Mouse (Mus musculus): ENCODE measurements around the gene Fan1. TPM values are rescaled to one million over a fixed set of nuclear protein-coding genes. Genes with fewer than 3 reads are reported as not detected.
A peak's percentile ranks its signal among the peaks of the same experiment; 100 is the strongest.

The Fan1 gene
- 6.8 and 7.5 TPM in 2 replicates for total RNA-seq (2017)

- ATAC-seq (replicated peaks; ENCODE audit: low read depth, poor library complexity, severe bottlenecking) = peak; percentile 99
These were observed at the start of gene Fan1 for GRCm38 (mm10) chr7:64373830-64374562. Fan1 (minus strand) TSS chr7:64374095.

- ATAC-seq (replicated peaks; ENCODE audit: low read depth, poor library complexity, severe bottlenecking) = peak; percentile 56; the same call in 1 of the 2 replicates
These were observed 30.1 kb upstream of the Fan1 start for GRCm38 (mm10) chr7:64403989-64404388.

- ATAC-seq (replicated peaks; ENCODE audit: low read depth, poor library complexity, severe bottlenecking) = no peak
These were observed 28.6 kb upstream of the Fan1 start for GRCm38 (mm10) chr7:64402452-64402851.

GRCm38 (mm10) chr7:64400725-64401124 is 26.8 kb upstream of the Fan1 start:
- ATAC-seq (replicated peaks; ENCODE audit: low read depth, poor library complexity, severe bottlenecking) = peak; percentile 73

GRCm38 (mm10) chr7:64392819-64393151 is 18.9 kb upstream of the Fan1 start:
- no peak for ATAC-seq (replicated peaks; ENCODE audit: low read depth, poor library complexity, severe bottlenecking)

GRCm38 (mm10) chr7:64392122-64392818 is 18.4 kb upstream of the Fan1 start, which contains the start of the genes Mphosph10 and Mcee:
Mphosph10 (minus strand) TSS chr7:64392268.
Mcee (plus strand) TSS chr7:64392607.
- peak; percentile 89 for ATAC-seq (replicated peaks; ENCODE audit: low read depth, poor library complexity, severe bottlenecking)

- peak; percentile 14; the same call in 1 of the 2 replicates for ATAC-seq (replicated peaks; ENCODE audit: low read depth, poor library complexity, severe bottlenecking)
These were observed 17.6 kb upstream of the Fan1 start for GRCm38 (mm10) chr7:64391479-64391878.

GRCm38 (mm10) chr7:64373147-64373829 is 607 bp downstream of the Fan1 start:
- ATAC-seq (replicated peaks; ENCODE audit: low read depth, poor library complexity, severe bottlenecking) = no peak

DNA sequence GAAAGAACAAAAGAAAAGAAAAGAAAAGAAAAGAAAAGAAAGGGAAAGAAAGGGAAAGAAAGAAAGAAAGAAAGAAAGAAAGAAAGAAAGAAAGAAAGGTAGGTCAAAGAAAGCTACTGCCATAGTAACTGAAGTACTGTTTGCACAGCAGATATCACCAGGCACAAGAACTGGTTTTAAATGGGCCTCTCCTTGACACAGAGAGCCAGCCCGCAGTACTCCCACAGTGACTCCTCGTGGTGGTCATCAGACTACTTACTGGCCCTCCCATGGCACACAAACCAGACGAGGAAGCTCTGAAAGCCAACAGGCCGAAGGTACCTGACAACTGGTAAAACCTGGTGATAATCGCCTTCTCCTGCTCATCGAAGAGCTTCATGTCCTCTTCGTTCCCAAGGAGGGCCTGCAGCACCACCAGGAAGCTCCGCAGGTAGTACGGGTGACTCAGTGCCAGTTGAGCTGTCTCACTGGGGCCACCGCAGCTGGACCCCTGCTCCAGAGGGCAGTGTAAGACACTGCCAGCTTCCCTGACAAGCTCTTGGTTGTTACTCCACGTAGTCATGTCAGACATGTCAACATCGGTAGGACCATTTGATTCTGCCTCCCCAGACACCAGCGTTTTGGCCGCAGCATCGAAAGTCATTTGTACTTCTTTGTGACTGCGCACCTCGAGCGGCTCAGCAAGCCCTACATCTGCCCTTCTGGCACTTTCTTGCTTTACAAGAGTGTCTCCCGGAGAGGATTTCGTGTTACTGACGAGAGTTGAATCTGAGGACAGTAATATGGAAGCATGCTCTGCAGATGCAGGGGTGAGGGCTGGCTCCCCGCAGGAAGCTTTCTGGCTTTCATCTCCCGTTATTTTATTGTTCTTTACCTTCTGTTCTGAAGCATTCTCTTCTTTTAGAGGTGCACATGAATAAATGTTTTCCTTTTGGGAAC is 1.7 kb downstream of the Fan1 start:
- ATAC-seq (replicated peaks; ENCODE audit: low read depth, poor library complexity, severe bottlenecking) = no peak

DNA sequence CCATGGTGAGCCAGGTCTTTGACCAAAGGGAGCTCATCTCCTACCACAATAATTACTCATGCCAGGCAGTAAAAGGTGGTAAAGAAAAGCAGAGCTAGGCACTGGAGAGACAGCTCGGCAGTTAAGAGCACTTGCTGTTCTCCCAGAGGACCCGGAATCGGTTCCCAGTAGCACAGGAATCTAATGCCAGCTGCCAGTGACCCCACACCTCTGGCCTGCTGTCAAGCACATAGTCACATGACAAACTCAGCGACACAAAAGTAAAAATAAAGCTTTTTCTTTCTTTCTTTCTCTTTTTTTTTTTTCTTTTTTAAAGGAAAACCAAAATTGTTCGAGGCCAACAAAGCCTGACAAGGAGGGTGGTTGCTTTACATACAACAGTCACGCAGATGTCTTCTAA is 4.1 kb downstream of the Fan1 start:
- ATAC-seq (replicated peaks; ENCODE audit: low read depth, poor library complexity, severe bottlenecking) = no peak

GRCm38 (mm10) chr7:64365863-64366262 is 8.0 kb downstream of the Fan1 start:
- no peak for ATAC-seq (replicated peaks; ENCODE audit: low read depth, poor library complexity, severe bottlenecking)

GRCm38 (mm10) chr7:64360586-64360945 is 13.3 kb downstream of the Fan1 start:
- no peak for ATAC-seq (replicated peaks; ENCODE audit: low read depth, poor library complexity, severe bottlenecking)

- ATAC-seq (replicated peaks; ENCODE audit: low read depth, poor library complexity, severe bottlenecking) = no peak
These were observed 13.8 kb downstream of the Fan1 start for GRCm38 (mm10) chr7:64359943-64360585.

- ATAC-seq (replicated peaks; ENCODE audit: low read depth, poor library complexity, severe bottlenecking) = no peak
These were observed 15.2 kb downstream of the Fan1 start for GRCm38 (mm10) chr7:64358666-64359065.

GRCm38 (mm10) chr7:64357405-64357804 is 16.5 kb downstream of the Fan1 start:
- ATAC-seq (replicated peaks; ENCODE audit: low read depth, poor library complexity, severe bottlenecking) = no peak

- no peak for ATAC-seq (replicated peaks; ENCODE audit: low read depth, poor library complexity, severe bottlenecking)
These were observed 17.2 kb downstream of the Fan1 start for GRCm38 (mm10) chr7:64356661-64357060.

DNA sequence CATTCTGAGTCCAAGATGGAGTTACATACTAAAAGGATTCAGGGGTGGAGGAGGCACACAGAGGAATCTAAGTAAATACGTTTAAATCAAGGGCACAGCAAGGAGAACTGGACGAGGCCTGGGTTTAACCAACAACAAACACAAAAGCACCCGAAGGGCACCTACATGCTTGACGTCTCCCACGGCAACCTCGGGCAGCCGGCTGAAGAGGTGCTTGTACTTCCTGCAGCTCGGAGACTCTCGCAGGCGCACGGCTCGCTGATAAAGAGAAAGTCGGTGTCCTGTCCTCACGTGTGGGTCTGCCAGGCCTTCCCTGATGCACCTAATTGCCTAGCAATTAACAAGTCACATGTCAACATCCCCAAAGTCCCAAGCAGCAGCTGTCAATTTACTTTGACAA is 19.7 kb downstream of the Fan1 start:
- ATAC-seq (replicated peaks; ENCODE audit: low read depth, poor library complexity, severe bottlenecking) = no peak

DNA sequence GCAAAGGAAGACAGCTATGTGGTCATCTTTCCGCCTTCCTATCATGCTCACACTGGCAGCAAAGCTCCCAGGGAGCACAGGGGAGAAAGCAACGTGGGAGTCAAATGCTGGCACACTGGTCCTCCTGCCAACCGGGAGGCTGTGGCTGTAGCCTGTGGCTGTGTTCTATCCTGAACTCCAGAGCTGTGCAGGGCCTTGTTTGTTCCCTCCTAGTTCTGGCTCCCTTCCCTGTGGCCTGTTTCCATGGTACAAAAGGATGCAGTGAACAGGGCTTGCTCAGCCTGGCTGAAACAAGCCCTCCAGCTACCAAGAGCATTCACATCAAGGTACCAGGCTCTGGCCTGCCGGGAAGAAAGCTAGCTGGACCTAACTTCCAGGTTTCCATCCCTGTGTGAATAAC is 22.8 kb downstream of the Fan1 start:
- no peak for ATAC-seq (replicated peaks; ENCODE audit: low read depth, poor library complexity, severe bottlenecking)

DNA sequence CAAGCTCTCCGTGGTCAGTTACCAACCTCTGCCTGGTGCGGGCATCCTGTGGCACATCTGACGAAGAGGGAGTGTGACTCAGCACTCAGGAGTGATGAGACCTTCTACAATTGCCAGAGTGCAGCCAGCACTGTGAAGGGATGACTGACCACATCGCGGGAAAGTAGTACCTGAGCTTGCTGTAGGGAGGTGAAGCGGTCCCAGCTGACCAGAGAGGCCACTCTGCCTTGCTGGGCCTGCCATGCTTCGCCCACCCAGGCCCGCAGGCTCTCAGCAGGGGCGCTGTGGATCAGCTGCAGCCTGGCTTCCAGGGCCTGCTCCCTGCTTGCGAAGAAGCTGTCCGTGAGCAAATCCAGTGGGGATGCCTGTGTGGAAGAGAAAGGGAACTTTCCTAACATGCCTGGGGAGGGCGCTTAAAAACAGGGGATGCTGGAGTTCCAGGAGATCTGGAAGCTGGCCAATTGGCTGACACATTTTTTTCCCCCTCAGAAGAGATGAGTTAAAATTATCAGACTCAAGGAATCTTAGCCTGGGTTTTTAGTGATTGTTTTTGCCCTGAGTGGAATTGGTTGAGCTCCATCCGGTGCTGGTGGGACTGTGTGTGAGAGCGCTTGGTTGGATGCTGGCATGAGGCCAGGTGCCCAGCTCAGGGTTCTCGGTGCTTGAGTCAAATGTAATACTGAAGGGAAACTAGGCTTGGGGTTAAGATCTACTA is 24.6 kb downstream of the Fan1 start:
- ATAC-seq (replicated peaks; ENCODE audit: low read depth, poor library complexity, severe bottlenecking) = no peak

All from common myeloid progenitor, adult 5-6 weeks (primary cell).